Mouse (Mus musculus) layer of hippocampus, adult 9-11 months (tissue): ENCODE results near the gene Krt82.

ENCODE experiments used
- DNase-seq: peaks from one replicate; pipeline ENCODE4 v3.0.0; 2022

The Krt82 gene

GRCm38 (mm10) chr15:101508247-101508646 lies 42.2 kb downstream of the Krt82 start:
- no peak for DNase-seq

- no peak for DNase-seq
Measured at GRCm38 (mm10) chr15:101506896-101507758, 43.3 kb downstream of the Krt82 start.

GRCm38 (mm10) chr15:101497181-101497580 lies 53.3 kb downstream of the Krt82 start:
- DNase-seq: no peak

GRCm38 (mm10) chr15:101495266-101495665 lies 55.2 kb downstream of the Krt82 start:
- no peak for DNase-seq

- no peak for DNase-seq
Measured at GRCm38 (mm10) chr15:101494203-101494602, 56.3 kb downstream of the Krt82 start.

GRCm38 (mm10) chr15:101493713-101494112 lies 56.8 kb downstream of the Krt82 start:
- no peak for DNase-seq

GRCm38 (mm10) chr15:101492718-101493117 lies 57.7 kb downstream of the Krt82 start:
- no peak for DNase-seq

- no peak for DNase-seq
Measured at GRCm38 (mm10) chr15:101491431-101491830, 59.0 kb downstream of the Krt82 start, which contains the start of gene Krt83. Gene Krt83 (minus strand): TSS chr15:101491512.
